8 mouse cellular contexts compared by ENCODE assay signal in the genomic region with DNA sequence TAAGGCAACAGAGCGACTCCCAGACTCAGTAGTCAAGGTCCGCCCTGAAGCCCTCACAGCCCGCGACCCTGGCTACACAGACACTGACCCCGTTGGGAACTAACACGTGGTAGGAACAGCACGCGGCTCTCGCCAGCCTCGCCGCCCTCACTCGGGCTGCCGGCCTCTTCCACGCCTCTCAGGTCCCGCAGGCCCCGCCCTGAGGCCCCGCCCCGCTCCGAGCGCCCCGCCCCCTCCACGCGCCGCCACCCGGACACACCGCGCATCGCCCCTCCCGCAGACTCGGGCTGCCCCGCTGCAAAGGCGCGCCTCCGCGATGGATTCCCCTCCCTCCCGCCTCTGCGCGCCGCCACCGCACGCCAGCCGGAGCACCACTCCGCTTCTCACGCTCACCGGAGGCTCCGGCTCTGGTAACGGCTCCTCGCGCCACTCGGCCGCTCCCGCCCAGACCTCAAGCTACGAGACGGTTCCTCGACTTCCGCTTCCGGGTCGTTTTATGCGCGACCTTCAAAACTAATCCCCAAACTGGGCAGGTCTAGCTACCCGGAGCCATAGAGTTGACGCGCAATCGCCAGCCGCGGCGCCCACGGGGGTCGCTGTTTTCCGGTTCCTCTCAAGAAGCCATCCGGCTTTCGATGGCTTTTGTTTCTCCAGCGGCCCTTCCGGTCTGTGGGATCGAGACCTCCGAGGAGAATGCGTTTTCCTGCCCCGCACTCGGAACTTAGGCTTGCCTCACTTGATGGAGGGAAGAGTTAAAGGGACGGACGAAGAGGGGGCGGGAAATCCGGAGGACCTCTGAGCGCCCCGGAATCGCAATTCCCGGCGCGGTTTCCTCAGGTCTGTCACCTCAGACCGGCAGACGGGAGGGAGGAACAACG. TPM values are rescaled to one million over a fixed set of nuclear protein-coding genes. Genes with fewer than 3 reads are reported as not detected.
DNase-seq lines count a peak whose midpoint lies in the region; ATAC-seq and TF ChIP-seq lines count a peak whose summit lies in the region.

Eif1ad (plus strand) TSS at position 567 of the 878 bp plus-strand sequence.

- no peak; the same call in 1 of the 2 replicates for TF ChIP-seq CTCF in liver, embryonic 14.5 days (IDR thresholded peaks at IDR 0.05; ENCODE audit: low read depth)
- peak; percentile 31; the same call in 1 of the 2 replicates for TF ChIP-seq CTCF in stomach, postnatal 0 days (IDR thresholded peaks at IDR 0.05; ENCODE audit: low read depth)

- no peaks in the 10 kb centered on the region for H3K27me3 ChIP-seq in forebrain, embryonic 10.5 days (ENCODE audit: poor library complexity, severe bottlenecking)
- no peaks in the 10 kb centered on the region for H3K27me3 ChIP-seq in heart, embryonic 15.5 days
- H3K27me3 ChIP-seq in liver, embryonic 14.5 days (ENCODE audit: control insufficient read depth, insufficient read depth, low read length), result no peaks in the 10 kb centered on the region
- H3K27me3 ChIP-seq in neural tube, embryonic 11.5 days (ENCODE audit: control insufficient read depth, insufficient read depth, low read length), result no peaks in the 10 kb centered on the region
- no peaks in the 10 kb centered on the region for H3K27me3 ChIP-seq in stomach, postnatal 0 days (ENCODE audit: control insufficient read depth, insufficient read depth, low read length)

- H3K27ac ChIP-seq in forebrain, embryonic 10.5 days, result peak within 1 kb of the TSS; percentile 99
- peak within 1 kb of the TSS; percentile 96 for H3K27ac ChIP-seq in heart, embryonic 15.5 days
- H3K27ac ChIP-seq in liver, embryonic 14.5 days, result peak within 1 kb of the TSS; percentile 81
- peak within 1 kb of the TSS; percentile 90 for H3K27ac ChIP-seq in neural tube, embryonic 11.5 days (ENCODE audit: low read depth, low read length)
- H3K27ac ChIP-seq in stomach, postnatal 0 days (replicated peaks), result peak within 1 kb of the TSS; percentile 96

- H3K4me2 ChIP-seq in heart, embryonic 15.5 days, result peak within 1 kb of the TSS; percentile 80
- H3K4me2 ChIP-seq in liver, embryonic 14.5 days (ENCODE audit: low read depth), result peak within 1 kb of the TSS; percentile 99
- H3K4me2 ChIP-seq in neural tube, embryonic 11.5 days (ENCODE audit: low read depth), result peak within 1 kb of the TSS; percentile 76
- H3K4me2 ChIP-seq in stomach, postnatal 0 days (replicated peaks; ENCODE audit: low read depth), result peak within 1 kb of the TSS; percentile 93

- H3K9me3 ChIP-seq in forebrain, embryonic 10.5 days, result no peaks in the 10 kb centered on the region
- no peaks in the 10 kb centered on the region for H3K9me3 ChIP-seq in heart, embryonic 15.5 days (replicated peaks)
- no peaks in the 10 kb centered on the region for H3K9me3 ChIP-seq in liver, embryonic 14.5 days (ENCODE audit: control insufficient read depth, low read length)
- no peaks in the 10 kb centered on the region for H3K9me3 ChIP-seq in neural tube, embryonic 11.5 days (ENCODE audit: control insufficient read depth, low read length)
- no peaks in the 10 kb centered on the region for H3K9me3 ChIP-seq in stomach, postnatal 0 days (ENCODE audit: control insufficient read depth, low read length)

- peak within 1 kb of the TSS; percentile 80 for H3K9ac ChIP-seq in heart, embryonic 15.5 days
- H3K9ac ChIP-seq in liver, embryonic 14.5 days (replicated peaks), result peak within 1 kb of the TSS; percentile 91
- H3K9ac ChIP-seq in neural tube, embryonic 11.5 days (ENCODE audit: low read length), result peak within 1 kb of the TSS; percentile 81
- peak within 1 kb of the TSS; percentile 54 for H3K9ac ChIP-seq in stomach, postnatal 0 days (ENCODE audit: low read length)

- peak; percentile 93 for ATAC-seq in heart, embryonic 15.5 days (replicated peaks; ENCODE audit: insufficient number of reproducible peaks, insufficient read depth, low FRiP score, low read depth)
- ATAC-seq in liver, embryonic 14.5 days (ENCODE audit: insufficient read depth), result peak; percentile 95
- ATAC-seq in neural tube, embryonic 11.5 days (ENCODE audit: insufficient read depth, low FRiP score, low TSS enrichment), result peak; percentile 92
- ATAC-seq in stomach, postnatal 0 days (ENCODE audit: low FRiP score, low TSS enrichment), result peak; percentile 90

- under 1% methylated on average over 89 of the region's 92 CpGs for WGBS in forebrain, embryonic 10.5 days
- under 1% methylated on average over 91 of the region's 92 CpGs for WGBS in heart, embryonic 15.5 days
- WGBS in liver, embryonic 14.5 days (ENCODE audit: insufficient replicate concordance), result under 1% methylated on average over 92 of the region's 92 CpGs
- WGBS in neural tube, embryonic 11.5 days, result under 1% methylated on average over 76 of the region's 92 CpGs
- under 1% methylated on average over 82 of the region's 92 CpGs for WGBS in stomach, postnatal 0 days

- peaks cover 28% of the 10 kb centered on the region for H3K4me1 ChIP-seq in forebrain, embryonic 10.5 days
- peaks cover 27% of the 10 kb centered on the region for H3K4me1 ChIP-seq in heart, embryonic 15.5 days (replicated peaks)
- H3K4me1 ChIP-seq in liver, embryonic 14.5 days (replicated peaks; ENCODE audit: control insufficient read depth in 2 of 2, insufficient read depth in 2 of 2, low read length in 1 of 2), result peaks cover 13 to 14% of the 10 kb centered on the region in 2 experiments
- H3K4me1 ChIP-seq in neural tube, embryonic 11.5 days (ENCODE audit: control insufficient read depth, insufficient read depth, low read length), result peaks cover 11% of the 10 kb centered on the region
- peaks cover 6% of the 10 kb centered on the region; the same call in 1 of the 2 replicates for H3K4me1 ChIP-seq in stomach, postnatal 0 days (replicated peaks; ENCODE audit: control insufficient read depth, insufficient read depth)

- peaks cover 62% of the 10 kb centered on the region for H3K36me3 ChIP-seq in forebrain, embryonic 10.5 days (replicated peaks)
- peaks cover 41% of the 10 kb centered on the region for H3K36me3 ChIP-seq in heart, embryonic 15.5 days
- H3K36me3 ChIP-seq in liver, embryonic 14.5 days (replicated peaks; ENCODE audit: control insufficient read depth, insufficient read depth, low read depth), result peaks cover 43% of the 10 kb centered on the region
- peaks cover 10% of the 10 kb centered on the region for H3K36me3 ChIP-seq in neural tube, embryonic 11.5 days (ENCODE audit: control insufficient read depth, insufficient read depth, low read length)
- peaks cover 11% of the 10 kb centered on the region; the same call in 1 of the 2 replicates for H3K36me3 ChIP-seq in stomach, postnatal 0 days (ENCODE audit: control insufficient read depth, insufficient read depth, low read length)

- peak; percentile 37 for TF ChIP-seq EP300 in liver, embryonic 14.5 days (IDR thresholded peaks at IDR 0.05; ENCODE audit: low read depth)
- TF ChIP-seq EP300 in stomach, postnatal 0 days (optimal IDR thresholded peaks at IDR 0.05), result peak; percentile 66

- peak within 1 kb of the TSS; percentile 96 for H3K4me3 ChIP-seq in forebrain, embryonic 10.5 days
- H3K4me3 ChIP-seq in heart, embryonic 15.5 days, result peak within 1 kb of the TSS; percentile 90
- peak within 1 kb of the TSS; percentile 78 to 97 for H3K4me3 ChIP-seq in liver, embryonic 14.5 days (ENCODE audit: insufficient read depth in 1 of 2, low read depth in 2 of 2, low read length in 2 of 2)
- peak within 1 kb of the TSS; percentile 90 for H3K4me3 ChIP-seq in neural tube, embryonic 11.5 days (ENCODE audit: low read depth, low read length)
- peak within 1 kb of the TSS; percentile 55 for H3K4me3 ChIP-seq in stomach, postnatal 0 days (ENCODE audit: low read depth, low read length)

- peak; percentile 91 to 94 for DNase-seq in CD8-positive naive resting alpha-beta T cell, adult 2 months (ENCODE audit: low read depth in 2 of 2, low spot score in 2 of 2)
- peak; percentile 96 for DNase-seq in c-Kit-positive CD71-negative TER-119-negative erythroid progenitor cells, embryonic 14.5 days (ENCODE audit: low read depth)
- peak; percentile 99 for DNase-seq in forebrain, embryonic 10.5 days (ENCODE audit: extremely low spot score, low spot score)
- DNase-seq in kidney, postnatal 25 days, result peak; percentile 97 to 98
- DNase-seq in liver, embryonic 14.5 days (ENCODE audit: low read depth in 3 of 3, low spot score in 3 of 3), result peak; percentile 94 to 96 (median 95)
- peak; percentile 97 for DNase-seq in neural tube, embryonic 11.5 days (ENCODE audit: low spot score)
- peak; percentile 96 for DNase-seq in stomach, postnatal 0 days (ENCODE audit: low spot score)

RNA-seq across cellular contexts. Expression of gene Eif1ad, which starts in this region (rescaled TPM):
- polyA plus RNA-seq in forebrain, embryonic 10.5 days (2016; fragmentation: Nextera tagmentation; extraction: Ambion mirVana), result 90.6 and 95.3 TPM in 2 replicates
- polyA plus RNA-seq in heart, embryonic 15.5 days (2015; fragmentation: Nextera tagmentation; extraction: Ambion mirVana), result 35.3 and 45.7 TPM in 2 replicates
- 18.4 and 22.0 TPM in 2 replicates for polyA plus RNA-seq in liver, embryonic 14.5 days (2012; rRNA removed)
- polyA plus RNA-seq in liver, embryonic 14.5 days (2014; fragmentation: Nextera tagmentation; extraction: Ambion mirVana), result 22.9 and 24.3 TPM in 2 replicates
- 71.5 and 77.3 TPM in 2 replicates for polyA plus RNA-seq in neural tube, embryonic 11.5 days (2014; fragmentation: Nextera tagmentation; extraction: Ambion mirVana)
- 47.5 and 49.1 TPM in 2 replicates for polyA plus RNA-seq in stomach, postnatal 0 days (2015; fragmentation: Nextera tagmentation; extraction: Ambion mirVana)

Comparison
In these comparisons a context has a peak if more than half of its experiments do, and no peak if none do; other contexts are left out.
1. Peak in every context shown above with its lines: DNase-seq, ATAC-seq, H3K4me3 ChIP-seq and H3K27ac ChIP-seq.